Mouse (Mus musculus) liver, adult 2 months (tissue): ENCODE results near the gene Pcp4l1. TPM values are rescaled to one million over a fixed set of nuclear protein-coding genes. Genes with fewer than 3 reads are reported as not detected.

Experiments used
- DNase-seq: peaks from one replicate; pipeline ENCODE4 v3.0.0-alpha.2; 2011; ENCODE audit warnings: low read depth, low spot score; ENCODE audit errors: extremely low read depth
- H3K27ac ChIP-seq: fragments of 200-500 bp; replicated peaks from 2 replicates; pipeline ENCODE4 v1.5.1; 2012; ENCODE audit warnings: low read depth, mild to moderate bottlenecking, control low read depth, inconsistent platforms, low read length; ENCODE audit not compliant: insufficient read depth
- H3K27me3 ChIP-seq: fragments of 200-500 bp; 2 replicates; pipeline ENCODE4 v1.6.1; 2012; ENCODE audit warnings: mild to moderate bottlenecking, moderate library complexity, low read length, inconsistent platforms; ENCODE audit not compliant: control insufficient read depth, insufficient read depth
- H3K36me3 ChIP-seq: fragments of 200-500 bp; 2 replicates; pipeline ENCODE4 v1.6.1; 2012; ENCODE audit warnings: low read length, inconsistent platforms; ENCODE audit not compliant: control insufficient read depth, insufficient read depth
- H3K4me1 ChIP-seq: fragments of 200-500 bp; 2 replicates; pipeline ENCODE4 v1.6.1; 2011; ENCODE audit warnings: low read length; ENCODE audit not compliant: control insufficient read depth, insufficient read depth
- H3K4me3 ChIP-seq: fragments of 200-500 bp; 2 replicates; pipeline ENCODE4 v1.5.1; 2011; ENCODE audit warnings: low read depth, mild to moderate bottlenecking, control low read depth, low read length, moderate library complexity; ENCODE audit not compliant: insufficient read depth
- H3K79me2 ChIP-seq: fragments of 200-500 bp; 2 replicates; pipeline ENCODE4 v1.6.1; 2012; ENCODE audit warnings: inconsistent platforms, mild to moderate bottlenecking, low read length, moderate library complexity; ENCODE audit not compliant: control insufficient read depth, insufficient read depth
- H3K9ac ChIP-seq: fragments of 200-500 bp; 2 replicates; pipeline ENCODE4 v1.6.1; 2012; ENCODE audit warnings: low read depth, mild to moderate bottlenecking, control low read depth, inconsistent platforms, low read length
- CTCF ChIP-seq: fragments of 200-500 bp; IDR thresholded peaks from 2 replicates; pipeline ENCODE4 v1.5.1; 2011; ENCODE audit warnings: low read depth, low read length, control low read depth
- POLR2A ChIP-seq: fragments of 200-500 bp; IDR thresholded peaks from 2 replicates; pipeline ENCODE4 v1.6.1; 2011; ENCODE audit warnings: low read length, control low read depth; ENCODE audit not compliant: insufficient read depth; ENCODE audit errors: extremely low read depth
- WGBS: fragments of 180-500 bp; shearing (Covaris S2); methylation state at CpG from one replicate; pipeline ENCODE4 v1.1.7; 2018; 5-methylcytosine and 5-hydroxymethylcytosine counted together
- polyA plus RNA-seq: library from polyadenylated mRNA; depleted of rRNA; stranded (reverse); fragments of >200 nt; gene quantifications from 2 replicates; pipeline ENCODE4 v1.2.3, GENCODE M21; 2012
- total RNA-seq: library from RNA; depleted of rRNA; stranded (reverse); fragments of >200 nt; gene quantifications from 2 replicates; pipeline ENCODE4 v1.2.3, GENCODE M21; 2014

Pcp4l1 gene
- total and polyA plus RNA-seq, 2 experiments: 10.0 to 10.5 TPM

GRCm38 (mm10) chr1:171232348-171232747, 36.3 kb upstream of the Pcp4l1 start:
- H3K79me2 ChIP-seq: no peaks in the 10 kb centered on the region
- H3K27ac ChIP-seq: peak overlapping the region; percentile 98
- no peak for TF ChIP-seq CTCF
- H3K27me3 ChIP-seq: no peaks in the 10 kb centered on the region
- peaks cover 24% of the 10 kb centered on the region for H3K4me1 ChIP-seq
- WGBS: 20% methylated on average over 5 of the region's 5 CpGs
- peak overlapping the region; percentile 58; the same call in 1 of the 2 replicates for H3K9ac ChIP-seq
- H3K4me3 ChIP-seq: no peak overlapping the region
- H3K36me3 ChIP-seq: peaks cover 22% of the 10 kb centered on the region
- peak; percentile 94 for DNase-seq

- H3K4me1 ChIP-seq: peaks cover 24% of the 10 kb centered on the region
- no peak overlapping the region for H3K9ac ChIP-seq
- H3K79me2 ChIP-seq: no peaks in the 10 kb centered on the region
- H3K36me3 ChIP-seq: peaks cover 18% of the 10 kb centered on the region
- 68% methylated on average over 4 of the region's 4 CpGs for WGBS
- H3K27ac ChIP-seq: peak overlapping the region; percentile 98
- H3K27me3 ChIP-seq: no peaks in the 10 kb centered on the region
- H3K4me3 ChIP-seq: no peak overlapping the region
- TF ChIP-seq CTCF (no peak), POLR2A (no peak)
- no peak for DNase-seq
Observed at GRCm38 (mm10) chr1:171231844-171232243, 35.8 kb upstream of the Pcp4l1 start.

GRCm38 (mm10) chr1:171230215-171230614, 34.1 kb upstream of the Pcp4l1 start:
- Histone ChIP-seq H3K9ac (no peak overlapping the region), H3K4me1 (peaks cover 24% of the 10 kb centered on the region), H3K4me3 (no peak overlapping the region), H3K36me3 (peaks cover 9% of the 10 kb centered on the region; the same call in 1 of the 2 replicates), H3K79me2 (no peaks in the 10 kb centered on the region), H3K27me3 (no peaks in the 10 kb centered on the region), H3K27ac (peak overlapping the region; percentile 47)
- TF ChIP-seq CTCF (no peak), POLR2A (no peak)
- 52% methylated on average over 3 of the region's 3 CpGs for WGBS
- no peak for DNase-seq

GRCm38 (mm10) chr1:171229750-171230149, 33.7 kb upstream of the Pcp4l1 start:
- Histone ChIP-seq H3K79me2 (no peaks in the 10 kb centered on the region), H3K4me3 (no peak overlapping the region), H3K4me1 (peaks cover 24% of the 10 kb centered on the region), H3K9ac (no peak overlapping the region), H3K27ac (peak overlapping the region; percentile 47), H3K36me3 (peaks cover 6% of the 10 kb centered on the region; the same call in 1 of the 2 replicates), H3K27me3 (no peaks in the 10 kb centered on the region)
- TF ChIP-seq POLR2A (no peak), CTCF (no peak)
- DNase-seq: no peak
- WGBS: 57% methylated on average over 6 of the region's 6 CpGs

- TF ChIP-seq CTCF: no peak
- no peak for TF ChIP-seq POLR2A
- H3K79me2 ChIP-seq: no peaks in the 10 kb centered on the region
- peaks cover 6% of the 10 kb centered on the region; the same call in 1 of the 2 replicates for H3K36me3 ChIP-seq
- H3K9ac ChIP-seq: no peak overlapping the region
- 36% methylated on average over 1 of the region's 1 CpGs for WGBS
- no peak overlapping the region for H3K4me3 ChIP-seq
- H3K27me3 ChIP-seq: no peaks in the 10 kb centered on the region
- no peak for DNase-seq
- peak overlapping the region; percentile 39 for H3K27ac ChIP-seq
- H3K4me1 ChIP-seq: peaks cover 22% of the 10 kb centered on the region
Observed at GRCm38 (mm10) chr1:171227879-171228278, 31.8 kb upstream of the Pcp4l1 start.

GRCm38 (mm10) chr1:171226780-171227179, 30.7 kb upstream of the Pcp4l1 start:
- WGBS: 18% methylated on average over 4 of the region's 4 CpGs
- no peaks in the 10 kb centered on the region for H3K27me3 ChIP-seq
- peak overlapping the region; percentile 95 for H3K27ac ChIP-seq
- peak; percentile 74 for DNase-seq
- H3K4me1 ChIP-seq: peaks cover 15% of the 10 kb centered on the region
- H3K79me2 ChIP-seq: no peaks in the 10 kb centered on the region
- peak overlapping the region; percentile 98 for H3K4me3 ChIP-seq
- H3K36me3 ChIP-seq: peaks cover 6% of the 10 kb centered on the region; the same call in 1 of the 2 replicates
- TF ChIP-seq POLR2A (0 out of 2 replicates have a peak, but pooled peaks have one; percentile 57), CTCF (no peak)
- peak overlapping the region; percentile 64 for H3K9ac ChIP-seq
